Mouse (Mus musculus) central nervous system, embryonic 18 days (tissue): ENCODE results near the gene Qars. TPM values are rescaled to one million over a fixed set of nuclear protein-coding genes. Genes with fewer than 3 reads are reported as not detected.

Source experiments
- polyA plus RNA-seq: library from polyadenylated mRNA; depleted of rRNA; stranded (reverse); fragments of >200 nt; gene quantifications from 2 replicates; pipeline ENCODE4 v1.2.3, GENCODE M21; 2012; rRNA removed

Gene Qars
- 120 and 140 TPM in 2 replicates for polyA plus RNA-seq

GRCm38 (mm10) chr9:108507619-108508434 is at the start of gene Qars:
Gene Qars, plus strand, starts transcription at chr9:108507706.

DNA sequence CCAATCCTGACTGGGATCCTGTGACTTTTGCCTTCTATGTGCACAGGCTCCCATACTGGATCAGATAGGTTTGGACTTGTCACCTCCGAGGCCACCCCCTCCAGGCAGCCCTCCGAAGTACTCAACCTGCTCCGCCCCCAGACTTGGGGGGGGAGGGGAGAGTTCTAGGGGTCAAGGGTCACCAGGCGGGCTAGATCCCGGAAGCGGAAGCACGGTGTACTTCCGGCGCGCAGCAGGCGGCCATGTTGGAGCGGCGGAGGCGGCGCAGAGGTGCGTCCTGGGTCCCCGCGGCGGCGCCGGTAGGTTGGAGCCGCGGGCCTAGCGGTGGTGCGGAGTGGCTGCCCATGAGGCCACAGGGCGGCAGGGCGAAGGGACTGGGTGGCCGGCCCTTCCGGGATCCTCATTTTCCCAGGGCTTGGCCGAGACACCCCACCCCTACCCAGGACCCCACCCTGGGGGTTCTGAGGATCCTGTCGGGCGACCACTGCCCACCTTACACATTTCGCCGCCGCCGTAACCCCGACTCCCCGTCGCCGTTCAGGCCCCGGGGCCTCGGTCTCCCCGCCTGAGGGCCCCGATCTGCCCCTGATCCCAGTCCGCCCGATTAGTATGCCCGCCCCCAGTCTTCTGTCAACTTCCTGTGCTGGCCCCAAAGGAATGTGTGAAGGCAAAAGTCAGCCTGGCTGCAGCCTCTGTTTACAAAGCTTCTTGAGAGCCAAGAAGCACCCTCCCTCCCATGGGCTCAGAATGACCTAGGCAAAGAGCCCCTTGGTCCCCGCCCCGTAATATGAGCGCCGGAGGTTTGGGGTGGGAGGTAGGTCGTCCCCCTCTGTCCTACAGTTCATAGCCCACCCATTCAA is 47.0 kb upstream of the Qars start, which contains the start of gene Ccdc71:
Ccdc71 (plus strand) TSS at position 209 of the 860 bp plus-strand sequence.

GRCm38 (mm10) chr9:108461181-108461631 is 46.3 kb upstream of the Qars start, which contains the start of gene Klhdc8b:
Gene Klhdc8b, minus strand, starts transcription at chr9:108461581.

DNA sequence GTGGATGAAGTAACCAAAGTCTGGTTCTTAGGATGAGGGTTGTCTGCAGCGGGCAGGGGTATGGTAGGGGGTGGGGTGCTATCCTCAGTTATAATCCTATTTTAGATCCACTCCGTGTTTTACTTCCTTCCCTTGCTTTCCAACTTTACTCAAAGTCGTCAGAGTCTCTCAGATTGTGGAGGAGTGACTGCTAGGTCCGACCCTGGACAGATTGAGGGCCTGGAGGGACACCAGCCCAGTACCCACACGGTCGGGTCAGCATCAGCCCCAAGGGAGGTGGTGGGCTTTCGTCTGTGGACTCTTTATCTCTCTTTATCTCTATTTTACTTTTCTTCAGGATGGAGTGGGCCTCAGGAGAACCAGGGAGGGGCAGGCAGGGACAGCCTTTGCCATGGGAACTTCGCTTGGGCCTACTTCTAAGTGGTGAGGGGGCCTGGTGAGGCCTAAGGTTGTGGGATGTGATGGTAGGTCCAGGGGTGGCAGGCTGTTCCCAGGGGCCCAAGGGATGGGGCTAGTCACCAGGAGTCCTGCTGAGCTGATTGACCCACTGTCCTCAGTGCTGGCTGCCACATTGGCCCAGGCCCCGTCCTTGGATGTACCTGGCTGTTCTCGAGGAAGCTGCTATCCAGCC is 27.7 kb upstream of the Qars start, which contains the start of gene Lamb2:
Lamb2 (plus strand) TSS at position 16 of the 631 bp plus-strand sequence.

DNA sequence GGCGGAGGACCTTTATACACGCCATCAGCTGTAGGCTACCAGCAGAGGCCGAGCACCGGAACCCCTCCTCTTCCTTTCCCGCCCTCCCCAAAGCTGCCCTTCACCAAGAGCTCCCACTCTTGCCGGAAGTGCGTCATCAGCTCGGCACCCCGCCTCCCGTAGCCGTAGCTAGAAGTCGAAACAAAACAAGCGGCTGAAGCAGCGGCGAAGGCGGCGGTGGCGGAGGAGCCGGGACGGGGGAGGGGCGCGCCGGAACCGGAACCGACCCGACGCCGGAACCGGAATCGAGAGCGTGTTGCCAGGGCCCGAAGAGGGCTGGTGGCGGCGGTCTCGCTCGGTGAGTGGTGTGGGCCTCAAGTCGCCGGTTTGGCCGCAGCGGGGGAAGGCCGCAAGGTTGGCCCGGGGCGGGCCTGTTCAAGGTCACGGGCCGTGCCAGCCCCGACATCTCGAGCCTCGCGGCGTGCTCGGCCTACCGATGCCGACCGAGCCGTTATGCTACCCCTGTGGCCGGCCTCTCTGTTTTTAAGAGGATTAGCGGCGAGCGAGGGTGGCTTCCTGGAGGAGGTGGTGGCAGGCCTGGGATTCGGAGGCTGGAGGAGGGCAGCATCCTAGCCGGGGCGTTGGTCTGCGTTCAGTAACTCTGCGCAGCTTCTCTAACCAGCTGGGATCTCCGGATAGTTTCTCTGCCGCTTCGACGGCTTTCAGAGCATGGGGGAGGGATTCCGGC is 16.8 kb upstream of the Qars start, which contains the start of gene Usp19:
Usp19 (plus strand) TSS at position 44 of the 727 bp plus-strand sequence.

GRCm38 (mm10) chr9:108516380-108517251 is 9.1 kb downstream of the Qars start, which contains the start of gene Qrich1:
Gene Qrich1, plus strand, starts transcription at chr9:108516806.

GRCm38 (mm10) chr9:108560227-108560841 is 52.8 kb downstream of the Qars start, which contains the start of gene Impdh2:
Gene Impdh2, plus strand, starts transcription at chr9:108560286.

Other genes starting within 250 kb of the Qars start
- 33.7 and 34.6 TPM in 2 replicates for gene Dag1, start 243.7 kb upstream of the Qars start, polyA plus RNA-seq
- 104 and 128 TPM in 2 replicates for gene Nicn1, start 217.3 kb upstream of the Qars start, polyA plus RNA-seq
- 62.3 and 64.8 TPM in 2 replicates for gene Amt, start 210.9 kb upstream of the Qars start, polyA plus RNA-seq
- gene Rhoa, start 201.6 kb upstream of the Qars start, polyA plus RNA-seq, result 143 and 147 TPM in 2 replicates
- gene Tcta, start 201.5 kb upstream of the Qars start, polyA plus RNA-seq, result 34.3 and 38.3 TPM in 2 replicates
- 311 and 335 TPM in 2 replicates for gene Gpx1, start 168.8 kb upstream of the Qars start, polyA plus RNA-seq
- gene Usp4, start 159.9 kb upstream of the Qars start, polyA plus RNA-seq, result 124 and 135 TPM in 2 replicates
- 3.3 and 3.5 TPM in 2 replicates for gene 1700102P08Rik, start 114.9 kb upstream of the Qars start, polyA plus RNA-seq
- 2.2 and 2.7 TPM in 2 replicates for gene Ccdc36, start 79.2 kb upstream of the Qars start, polyA plus RNA-seq
- not detected in 2 replicates for gene BC048562, start 71.2 kb upstream of the Qars start, polyA plus RNA-seq
- gene Ccdc71, start 47.2 kb upstream of the Qars start, polyA plus RNA-seq, result 32.4 and 35.2 TPM in 2 replicates
- gene Klhdc8b, start 46.1 kb upstream of the Qars start, polyA plus RNA-seq, result 67.4 and 67.8 TPM in 2 replicates
- gene Lamb2, start 28.0 kb upstream of the Qars start, polyA plus RNA-seq, result 25.1 and 35.7 TPM in 2 replicates
- gene Usp19, start 17.1 kb upstream of the Qars start, polyA plus RNA-seq, result 131 and 138 TPM in 2 replicates
- 135 and 137 TPM in 2 replicates for gene Qrich1, start 9.1 kb downstream of the Qars start, polyA plus RNA-seq
- gene Impdh2, start 52.6 kb downstream of the Qars start, polyA plus RNA-seq, result 131 and 132 TPM in 2 replicates
- gene Ndufaf3, start 59.7 kb downstream of the Qars start, polyA plus RNA-seq, result 59.9 and 60.6 TPM in 2 replicates
- gene Dalrd3, start 62.2 kb downstream of the Qars start, polyA plus RNA-seq, result 277 and 285 TPM in 2 replicates
- gene Wdr6, start 71.0 kb downstream of the Qars start, polyA plus RNA-seq, result 260 and 264 TPM in 2 replicates
- gene P4htm, start 90.0 kb downstream of the Qars start, polyA plus RNA-seq, result 35.4 and 35.5 TPM in 2 replicates
- 42.5 and 42.6 TPM in 2 replicates for gene Arih2, start 141.7 kb downstream of the Qars start, polyA plus RNA-seq
- gene Slc25a20, start 154.4 kb downstream of the Qars start, polyA plus RNA-seq, result 22.7 and 22.8 TPM in 2 replicates
- gene Prkar2a, start 181.6 kb downstream of the Qars start, polyA plus RNA-seq, result 35.0 and 38.6 TPM in 2 replicates